Mouse (Mus musculus): ENCODE data around the gene Ilk. TPM values are rescaled to one million over a fixed set of nuclear protein-coding genes. Genes with fewer than 3 reads are reported as not detected.

Ilk gene
- total and polyA plus RNA-seq, 2 experiments from 2014 or later = 146 to 159 TPM

- H3K4me1 ChIP-seq (ENCODE audit: insufficient read depth) = peaks cover 17% of the 10 kb centered on the region
- peaks cover 52% of the 10 kb centered on the region for H3K36me3 ChIP-seq (ENCODE audit: insufficient read depth)
Measured at GRCm38 (mm10) chr7:105776026-105776425, 39.6 kb downstream of the Ilk start.

GRCm38 (mm10) chr7:105777316-105777715 is 40.9 kb downstream of the Ilk start:
- Histone ChIP-seq H3K9me3 (ENCODE audit: low read length) (no peaks in the 10 kb centered on the region), H3K4me3 (ENCODE audit: low read depth, low read length) (no peak overlapping the region), H3K27ac (ENCODE audit: low read depth, low read length) (no peak overlapping the region), H3K4me1 (ENCODE audit: insufficient read depth) (peaks cover 17% of the 10 kb centered on the region), H3K27me3 (ENCODE audit: insufficient read depth, low read length) (no peaks in the 10 kb centered on the region), H3K4me2 (ENCODE audit: low read depth) (no peak overlapping the region), H3K9ac (no peak overlapping the region), H3K36me3 (ENCODE audit: insufficient read depth) (peaks cover 51% of the 10 kb centered on the region)
- 98% methylated on average over 1 of the region's 1 CpGs for WGBS
- DNase-seq (no peak), ATAC-seq (no peak)
- TF ChIP-seq CTCF (IDR thresholded peaks at IDR 0.05; ENCODE audit: low read depth) = no peak

More at GRCm38 (mm10) chr7:105776026-105776425, 39.6 kb downstream of the Ilk start:
- no peak for DNase-seq
- no peaks in the 10 kb centered on the region for H3K27me3 ChIP-seq (ENCODE audit: insufficient read depth, low read length)
- TF ChIP-seq CTCF (IDR thresholded peaks at IDR 0.05; ENCODE audit: low read depth) = no peak
- H3K9me3 ChIP-seq (ENCODE audit: low read length) = no peaks in the 10 kb centered on the region
- no peak overlapping the region for H3K4me2 ChIP-seq (ENCODE audit: low read depth)
- H3K9ac ChIP-seq = no peak overlapping the region
- no peak for ATAC-seq
- WGBS = 77% methylated on average over 2 of the region's 2 CpGs
- no peak overlapping the region for H3K27ac ChIP-seq (ENCODE audit: low read depth, low read length)
- H3K4me3 ChIP-seq (ENCODE audit: low read depth, low read length) = no peak overlapping the region

GRCm38 (mm10) chr7:105777797-105778552 is 41.6 kb downstream of the Ilk start:
- H3K4me2 ChIP-seq (ENCODE audit: low read depth) = peak overlapping the region; percentile 1; the same call in 1 of the 2 replicates
- ATAC-seq = peak; percentile 32
- no peak for DNase-seq
- whole genome bisulfite sequencing = 63% methylated on average over 13 of the region's 13 CpGs
- peaks cover 51% of the 10 kb centered on the region for H3K36me3 ChIP-seq (ENCODE audit: insufficient read depth)
- peaks cover 17% of the 10 kb centered on the region for H3K4me1 ChIP-seq (ENCODE audit: insufficient read depth)
- 0 out of 2 replicates have a peak overlapping the region, but pooled peaks have one; percentile 18 for H3K9ac ChIP-seq
- H3K27ac ChIP-seq (ENCODE audit: low read depth, low read length) = 0 out of 2 replicates have a peak overlapping the region, but pooled peaks have one; percentile 57
- TF ChIP-seq CTCF (IDR thresholded peaks at IDR 0.05; ENCODE audit: low read depth) = no peak
- no peaks in the 10 kb centered on the region for H3K9me3 ChIP-seq (ENCODE audit: low read length)
- no peaks in the 10 kb centered on the region for H3K27me3 ChIP-seq (ENCODE audit: insufficient read depth, low read length)
- H3K4me3 ChIP-seq (ENCODE audit: low read depth, low read length) = no peak overlapping the region

GRCm38 (mm10) chr7:105778553-105779265 is 42.3 kb downstream of the Ilk start:
- TF ChIP-seq CTCF (IDR thresholded peaks at IDR 0.05; ENCODE audit: low read depth) = no peak
- H3K4me2 ChIP-seq (ENCODE audit: low read depth) = peak overlapping the region; percentile 1; the same call in 1 of the 2 replicates
- peaks cover 51% of the 10 kb centered on the region for H3K36me3 ChIP-seq (ENCODE audit: insufficient read depth)
- 18% methylated on average over 4 of the region's 4 CpGs for WGBS
- no peak for DNase-seq
- peak overlapping the region; percentile 57 for H3K27ac ChIP-seq (ENCODE audit: low read depth, low read length)
- H3K4me1 ChIP-seq (ENCODE audit: insufficient read depth) = peaks cover 18% of the 10 kb centered on the region
- ATAC-seq = peak; percentile 64
- no peaks in the 10 kb centered on the region for H3K9me3 ChIP-seq (ENCODE audit: low read length)
- peak overlapping the region; percentile 18; the same call in 1 of the 2 replicates for H3K9ac ChIP-seq
- H3K27me3 ChIP-seq (ENCODE audit: insufficient read depth, low read length) = no peaks in the 10 kb centered on the region
- H3K4me3 ChIP-seq (ENCODE audit: low read depth, low read length) = no peak overlapping the region

- no peak for TF ChIP-seq CTCF (IDR thresholded peaks at IDR 0.05; ENCODE audit: low read depth)
- DNase-seq = no peak
- H3K4me2 ChIP-seq (ENCODE audit: low read depth) = peak overlapping the region; percentile 83; the same call in 1 of the 2 replicates
- peaks cover 45% of the 10 kb centered on the region for H3K36me3 ChIP-seq (ENCODE audit: insufficient read depth)
- no peaks in the 10 kb centered on the region for H3K9me3 ChIP-seq (ENCODE audit: low read length)
- H3K9ac ChIP-seq = no peak overlapping the region
- WGBS = 41% methylated on average over 4 of the region's 4 CpGs
- H3K27ac ChIP-seq (ENCODE audit: low read depth, low read length) = no peak overlapping the region
- peaks cover 30% of the 10 kb centered on the region for H3K4me1 ChIP-seq (ENCODE audit: insufficient read depth)
- ATAC-seq = no peak
- no peaks in the 10 kb centered on the region for H3K27me3 ChIP-seq (ENCODE audit: insufficient read depth, low read length)
- H3K4me3 ChIP-seq (ENCODE audit: low read depth, low read length) = no peak overlapping the region
Measured at GRCm38 (mm10) chr7:105783861-105784260, 47.5 kb downstream of the Ilk start.

- WGBS = 6% methylated on average over 4 of the region's 4 CpGs
- DNase-seq (no peak), ATAC-seq (no peak)
- no peaks in the 10 kb centered on the region for H3K9me3 ChIP-seq (ENCODE audit: low read length)
- peak overlapping the region; percentile 26; the same call in 1 of the 2 replicates for H3K9ac ChIP-seq
- peaks cover 39% of the 10 kb centered on the region for H3K36me3 ChIP-seq (ENCODE audit: insufficient read depth)
- H3K27ac ChIP-seq (ENCODE audit: low read depth, low read length) = 0 out of 2 replicates have a peak overlapping the region, but pooled peaks have one; percentile 0
- peaks cover 35% of the 10 kb centered on the region for H3K4me1 ChIP-seq (ENCODE audit: insufficient read depth)
- H3K4me3 ChIP-seq (ENCODE audit: low read depth, low read length) = peak overlapping the region; percentile 18; the same call in 1 of the 2 replicates
- peak overlapping the region; percentile 83 for H3K4me2 ChIP-seq (ENCODE audit: low read depth)
- TF ChIP-seq CTCF (IDR thresholded peaks at IDR 0.05; ENCODE audit: low read depth) = no peak
- H3K27me3 ChIP-seq (ENCODE audit: insufficient read depth, low read length) = no peaks in the 10 kb centered on the region
Measured at GRCm38 (mm10) chr7:105784556-105784955, 48.2 kb downstream of the Ilk start.

All from forebrain, postnatal 0 days (tissue).